Mouse (Mus musculus): ENCODE data around the gene Trpt1. TPM values are rescaled to one million over a fixed set of nuclear protein-coding genes. Genes with fewer than 3 reads are reported as not detected.
"Not testable (repeated sequence)": the region's sequence is repeated elsewhere in the genome, so short reads cannot be mapped to it uniquely, and the experiment has no call there.

The Trpt1 gene
- total RNA-seq, 2 experiments from 2014 or later, result 20.2 to 20.8 TPM

DNA sequence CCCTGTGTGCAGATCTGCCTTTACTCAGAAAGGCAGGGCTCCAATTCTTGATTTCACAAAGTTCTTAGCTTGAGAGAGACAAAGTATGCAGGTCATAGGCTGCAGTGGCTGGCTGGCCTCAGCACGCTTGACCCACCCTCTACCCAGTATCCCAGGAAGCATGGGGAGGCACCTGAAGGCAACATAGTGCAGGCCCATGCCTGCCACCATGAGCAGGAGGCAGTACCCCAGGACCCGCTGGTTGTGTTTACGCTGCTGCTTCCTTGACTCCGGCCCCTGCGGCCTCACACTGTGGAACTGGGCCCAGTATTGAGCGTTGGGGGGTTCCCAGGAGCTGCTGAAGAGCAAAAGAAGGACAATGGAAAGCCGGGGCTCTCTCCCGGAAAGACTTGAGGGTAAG lies 6.7 kb upstream of the Trpt1 start:
- intact Hi-C loops (cut with DNase I), result no loop called here
- DNase-seq (ENCODE audit: extremely low spot score in 1 of 2, low spot score in 2 of 2), result peak in 1 of 2 experiments; percentile 23

DNA sequence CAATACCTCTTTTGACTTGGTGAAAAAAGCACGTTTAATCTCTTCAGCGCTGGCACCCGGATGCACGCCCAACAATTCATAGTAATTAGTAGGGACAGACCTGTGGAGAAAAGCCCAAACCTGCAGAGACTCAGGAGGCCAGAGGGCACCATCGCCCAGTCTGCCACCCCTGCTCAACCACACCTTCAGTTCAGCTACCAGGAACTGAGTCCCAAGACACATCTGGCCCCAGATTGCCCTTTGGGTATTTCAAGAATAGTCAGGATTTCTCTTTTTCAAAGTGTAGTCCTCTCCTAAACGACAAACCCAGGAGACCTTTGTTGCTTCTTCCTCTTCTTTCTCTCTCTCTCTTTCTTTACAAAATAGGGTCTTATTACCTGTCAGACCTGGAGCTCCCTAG lies 5.2 kb upstream of the Trpt1 start:
- intact Hi-C loops (cut with DNase I), result no loop called here
- peak in 1 of 2 experiments; percentile 14 for DNase-seq (ENCODE audit: extremely low spot score in 1 of 2, low spot score in 2 of 2)

DNA sequence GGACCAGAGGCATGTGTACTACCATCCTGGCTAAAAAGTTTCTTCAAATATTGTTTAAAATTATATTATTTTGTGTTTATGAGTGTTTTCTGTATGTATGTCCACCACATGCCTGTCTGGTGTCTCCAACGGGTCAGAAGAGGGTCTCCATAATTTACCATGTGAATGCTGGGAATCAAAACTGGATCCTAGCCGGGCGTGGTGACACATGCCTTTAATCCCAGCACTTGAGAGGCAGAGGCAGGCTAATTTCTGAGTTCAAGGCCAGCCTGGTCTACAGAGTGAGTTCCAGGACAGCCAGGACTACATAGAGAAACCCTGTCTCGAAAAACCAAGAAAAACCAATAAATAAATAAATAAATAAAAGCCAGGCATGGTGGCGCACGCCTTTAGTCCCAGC lies 4.8 kb upstream of the Trpt1 start:
- intact Hi-C loops (cut with DNase I); DNase-seq (ENCODE audit: extremely low spot score in 1 of 2, low spot score in 2 of 2): not testable (repeated sequence)

DNA sequence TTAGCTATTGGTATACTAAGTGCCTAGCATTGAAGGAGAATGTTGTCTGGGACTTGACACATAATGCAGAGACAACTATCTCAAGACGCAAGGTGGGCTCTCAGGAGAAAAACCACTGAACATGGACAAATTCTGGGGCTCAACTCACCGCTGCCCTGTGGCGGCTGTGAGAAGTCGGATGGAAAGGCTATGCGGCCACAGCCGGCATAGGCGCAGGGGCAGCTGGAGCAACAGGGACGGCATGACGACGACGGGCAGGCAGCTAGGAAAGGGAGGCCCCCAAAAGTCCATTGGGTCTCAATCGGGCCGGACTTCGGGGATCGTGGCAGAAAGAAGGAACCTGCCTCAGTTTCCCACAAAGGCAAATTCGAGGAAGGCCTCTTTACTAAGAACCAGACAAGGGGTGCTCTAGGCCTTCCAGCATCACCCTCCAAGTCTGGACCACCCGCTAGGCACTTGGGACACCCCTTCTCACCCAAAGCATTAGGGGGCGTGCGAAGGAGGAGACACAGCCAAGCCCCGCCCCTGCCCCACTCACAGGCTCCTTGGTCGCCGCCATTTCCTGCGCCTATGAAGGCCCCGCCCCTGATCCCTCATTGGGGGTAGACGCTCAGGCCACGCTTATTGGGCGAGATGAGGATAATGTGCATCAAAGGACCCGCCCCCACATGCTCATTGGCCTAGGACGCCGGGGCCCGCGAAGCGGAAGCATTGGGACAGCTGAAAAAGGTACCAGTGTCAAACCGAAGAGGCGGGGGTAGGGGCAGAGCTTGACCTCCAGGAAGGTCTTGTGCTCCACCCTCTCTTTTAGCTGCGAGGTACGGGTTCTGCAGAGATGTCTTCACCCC lies 3.7 kb upstream of the Trpt1 start, which contains the start of gene Dnajc4:
TSS of gene Dnajc4 (minus strand) at position 562 of the 848 bp plus-strand sequence.
- DNase-seq (ENCODE audit: extremely low spot score in 1 of 2, low spot score in 2 of 2), result peak; percentile 94 to 99
- intact Hi-C loops (cut with DNase I), result no loop called here

DNA sequence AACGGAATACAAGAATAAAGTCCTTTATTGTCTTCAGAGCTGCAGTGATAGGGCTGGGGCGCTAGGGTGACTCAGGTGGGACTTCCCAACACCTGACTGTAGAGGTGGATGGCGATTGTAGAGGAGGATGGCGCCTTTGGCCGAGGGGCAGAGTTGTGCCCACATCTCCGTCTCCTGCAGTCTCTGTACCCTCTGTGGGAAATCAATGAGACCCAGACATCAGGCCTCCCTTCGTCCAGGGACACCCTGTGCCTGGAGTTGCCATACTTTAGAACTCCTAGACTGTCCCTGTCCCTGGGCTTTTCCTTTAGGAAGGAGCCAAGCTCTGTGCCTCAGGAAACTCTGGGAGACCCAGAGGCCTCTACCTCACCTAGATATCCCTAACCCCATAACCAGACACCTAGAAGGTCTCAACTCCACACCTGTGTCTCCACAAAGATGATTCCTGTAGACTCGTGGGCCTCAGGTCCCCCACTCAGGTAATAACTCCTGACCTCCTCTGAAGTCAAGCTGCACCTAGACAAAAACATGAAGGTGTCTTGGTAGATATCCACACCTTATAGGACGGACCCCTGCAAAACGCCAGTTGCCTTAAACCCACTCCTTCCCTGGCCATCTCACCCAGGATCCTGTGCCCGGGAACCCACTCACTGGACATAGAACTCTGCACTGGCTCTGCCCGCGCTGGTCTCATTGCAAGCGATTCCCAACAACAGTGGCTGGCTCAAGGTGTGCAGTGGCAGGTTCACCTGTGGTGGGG lies 2.7 kb upstream of the Trpt1 start:
- intact Hi-C loops (cut with DNase I), result no loop called here
- DNase-seq (ENCODE audit: extremely low spot score in 1 of 2, low spot score in 2 of 2), result no peak

DNA sequence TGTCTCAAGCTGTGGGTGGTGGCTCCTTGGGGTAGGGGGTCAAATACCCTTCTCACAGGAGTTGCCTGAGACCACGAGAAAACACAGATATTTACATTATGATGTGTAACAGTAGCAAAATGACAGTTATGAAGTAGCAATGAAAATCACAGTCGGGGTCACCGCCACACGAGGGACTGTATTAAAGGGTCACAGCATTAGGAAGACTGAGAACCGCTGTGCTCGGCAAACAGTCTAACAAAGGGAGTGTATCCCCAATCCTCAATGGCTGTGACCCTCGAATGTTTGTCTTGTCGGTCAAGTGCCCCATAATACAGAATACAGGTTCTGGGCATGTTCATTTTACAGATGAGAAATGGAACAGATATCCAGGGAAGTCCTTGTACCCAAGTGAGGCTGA lies 1.9 kb upstream of the Trpt1 start:
- intact Hi-C loops (cut with DNase I), result no loop called here
- no peak for DNase-seq (ENCODE audit: extremely low spot score in 1 of 2, low spot score in 2 of 2)

DNA sequence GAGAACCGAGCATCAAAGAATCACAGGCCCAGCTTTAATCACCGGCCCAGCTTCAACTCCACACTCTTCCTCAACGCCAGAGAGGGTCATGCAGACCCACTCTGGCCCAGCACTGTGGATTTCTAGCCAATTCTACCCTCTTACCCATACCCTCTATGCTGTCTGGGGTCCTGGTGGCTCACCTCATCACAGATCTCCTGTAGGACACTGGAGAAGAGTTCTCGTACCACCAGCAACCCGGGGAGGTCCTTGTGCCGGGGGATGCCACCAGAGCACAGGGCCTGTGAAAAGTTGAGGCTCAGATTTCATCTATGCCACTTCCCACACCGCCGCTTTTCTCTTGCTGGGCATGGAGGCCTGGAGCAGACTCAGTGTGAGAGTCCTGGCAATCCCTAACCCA lies 1.4 kb upstream of the Trpt1 start:
- no peak for DNase-seq (ENCODE audit: extremely low spot score in 1 of 2, low spot score in 2 of 2)
- intact Hi-C loops (cut with DNase I), result no loop called here

DNA sequence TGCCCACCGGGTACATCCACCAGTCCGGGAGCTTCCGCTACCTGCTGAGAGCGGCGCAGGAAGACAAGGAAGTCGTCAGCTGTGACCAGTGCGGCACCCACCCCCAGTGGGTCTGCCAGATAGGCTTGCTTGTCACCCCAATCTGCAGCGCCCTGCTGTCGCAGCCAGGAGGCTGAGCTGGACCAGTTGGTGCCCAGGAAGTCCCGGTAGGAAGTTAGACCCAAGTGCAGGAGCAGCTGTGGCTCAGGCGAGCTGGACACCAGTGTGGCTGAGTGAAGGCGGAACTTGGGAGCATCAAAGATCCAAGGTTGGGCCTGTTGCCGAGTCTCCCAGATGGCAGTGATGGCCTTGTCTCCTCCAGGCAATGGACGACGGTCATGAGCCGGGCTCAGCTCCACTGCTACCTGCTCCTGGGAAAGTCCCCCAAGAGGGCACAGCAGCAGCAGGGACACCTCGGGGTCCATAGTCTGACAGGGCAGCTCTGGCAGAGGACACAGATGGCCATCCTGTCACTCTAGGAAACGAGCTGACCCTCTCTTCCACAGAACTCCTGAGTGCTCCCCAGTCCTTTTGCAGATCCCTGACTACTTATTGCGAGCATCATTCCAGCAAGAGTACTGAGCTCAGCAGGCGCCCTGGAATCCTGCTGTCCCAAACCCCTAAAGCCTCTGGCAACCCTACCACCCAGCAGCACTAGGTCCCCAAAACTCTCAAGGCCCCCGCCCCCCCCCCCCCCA lies 508 bp upstream of the Trpt1 start:
- intact Hi-C loops (cut with DNase I), result no loop called here
- no peak for DNase-seq (ENCODE audit: extremely low spot score in 1 of 2, low spot score in 2 of 2)

DNA sequence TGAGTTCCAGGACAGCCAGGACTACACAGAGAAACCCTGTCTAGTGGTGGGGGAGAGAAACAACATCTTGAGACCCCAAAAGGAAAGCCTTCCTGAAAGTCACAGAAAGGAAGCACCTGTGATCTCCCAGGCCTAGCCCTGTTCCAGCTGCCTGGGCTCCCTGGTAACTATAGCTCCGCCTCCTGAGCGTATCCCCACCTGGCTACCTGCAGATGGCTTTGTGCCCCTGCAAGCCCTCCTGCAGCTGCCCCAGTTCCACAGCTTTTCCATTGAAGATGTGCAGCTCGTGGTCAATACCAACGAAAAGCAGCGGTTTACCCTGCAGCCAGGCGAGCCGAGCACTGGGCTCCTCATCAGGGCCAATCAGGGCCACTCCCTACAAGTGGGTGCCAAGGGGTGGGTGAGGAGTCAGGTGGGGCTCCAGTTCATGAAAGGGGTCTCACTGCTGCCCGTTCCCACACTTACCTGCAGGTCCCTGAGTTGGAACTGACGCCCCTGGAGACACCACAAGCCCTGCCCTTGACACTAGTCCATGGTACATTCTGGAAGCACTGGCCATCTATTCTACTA lies 1.9 kb downstream of the Trpt1 start:
- DNase-seq (ENCODE audit: extremely low spot score in 1 of 2, low spot score in 2 of 2), result peak in 1 of 2 experiments; percentile 19
- intact Hi-C loops (cut with DNase I), result no loop called here

DNA sequence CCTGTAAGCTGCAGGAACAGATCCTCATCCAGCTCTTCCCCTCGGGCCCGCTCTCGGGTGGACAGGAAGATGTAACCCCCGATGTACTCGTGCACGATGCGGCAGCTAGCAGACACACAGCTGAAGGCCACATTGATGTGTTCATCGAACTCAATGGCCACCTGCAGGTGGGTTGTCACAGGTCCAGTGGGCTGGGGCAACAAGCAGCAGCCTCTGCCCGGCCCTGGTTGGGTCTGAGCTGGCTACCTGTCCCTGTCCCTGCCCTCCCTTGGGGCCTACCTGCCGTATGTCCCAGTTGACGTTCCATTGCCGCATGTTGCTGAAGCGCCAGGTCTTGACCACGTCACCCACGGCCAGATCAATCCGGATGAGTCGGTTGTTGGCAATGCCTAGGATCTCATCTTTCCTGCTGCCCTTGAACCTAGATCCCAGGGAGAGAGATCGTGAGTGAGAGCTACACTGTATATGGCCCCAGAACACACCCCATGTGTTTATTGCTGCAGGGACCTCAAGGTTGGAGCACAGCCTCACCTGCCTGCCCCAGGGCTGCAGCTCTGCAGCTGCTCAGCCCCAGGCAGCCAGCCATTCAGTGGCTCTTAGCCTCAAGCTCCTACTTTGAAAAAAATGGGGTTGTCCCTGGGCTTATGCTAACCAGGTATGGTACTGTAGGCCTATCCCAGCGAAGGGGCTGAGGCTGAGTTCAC lies 3.6 kb downstream of the Trpt1 start:
- DNase-seq (ENCODE audit: extremely low spot score in 1 of 2, low spot score in 2 of 2), result no peak
- intact Hi-C loops (cut with DNase I), result no loop called here

DNA sequence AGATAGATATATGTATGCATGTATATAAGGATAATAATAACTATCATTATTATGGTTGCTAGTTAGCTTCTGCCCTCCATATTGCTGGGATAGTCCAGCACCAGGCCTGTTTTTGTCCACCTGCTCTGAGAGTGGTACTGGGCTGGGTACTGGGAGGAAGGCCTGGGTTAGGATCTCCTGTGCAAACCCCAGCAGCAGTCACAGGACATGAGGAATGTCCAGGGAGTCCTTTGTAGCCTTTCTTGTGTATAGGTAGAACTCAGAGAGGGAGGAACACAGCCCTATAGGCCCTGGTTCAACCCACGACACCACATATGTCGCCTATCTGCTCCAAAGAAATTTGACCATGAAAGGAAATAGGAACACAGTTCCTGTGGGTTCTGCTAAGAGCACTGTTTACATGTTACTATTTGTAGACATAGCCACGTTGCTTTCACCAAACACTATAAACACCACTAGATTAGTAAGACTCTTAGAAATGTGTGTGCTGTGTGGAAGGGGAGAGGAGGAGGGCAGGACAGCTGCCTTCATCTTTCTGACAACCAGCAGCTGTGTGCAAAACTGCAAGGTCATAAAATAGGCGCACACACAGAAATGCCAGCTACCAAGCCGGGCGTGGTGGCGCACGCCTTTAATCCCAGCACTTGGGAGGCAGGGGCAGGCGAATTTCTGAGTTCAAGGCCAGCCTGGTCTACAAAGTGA lies 11.1 kb downstream of the Trpt1 start:
- intact Hi-C loops (cut with DNase I), result no loop called here
- no peak for DNase-seq (ENCODE audit: extremely low spot score in 1 of 2, low spot score in 2 of 2)

DNA sequence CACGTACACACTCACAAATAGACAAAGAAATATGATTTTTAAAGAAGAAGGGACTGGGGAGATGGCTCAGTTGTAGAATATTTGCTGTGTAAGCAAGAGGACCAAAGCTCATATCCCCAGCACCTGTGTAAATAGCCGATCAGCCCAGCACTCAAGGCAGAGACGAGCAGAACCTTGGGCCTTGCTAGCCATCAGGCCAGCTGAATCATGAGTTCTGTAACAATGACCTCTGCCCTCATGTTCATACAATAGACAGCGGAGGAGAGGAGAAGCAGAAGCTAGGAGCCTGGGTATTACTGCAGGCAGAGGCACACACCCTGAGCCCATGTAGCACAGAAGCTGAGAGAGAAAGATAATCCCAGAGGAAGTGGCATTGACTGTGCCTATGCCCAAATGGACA lies 16.5 kb downstream of the Trpt1 start:
- no peak for DNase-seq (ENCODE audit: extremely low spot score in 1 of 2, low spot score in 2 of 2)
- intact Hi-C loops (cut with DNase I), result no loop called here

DNA sequence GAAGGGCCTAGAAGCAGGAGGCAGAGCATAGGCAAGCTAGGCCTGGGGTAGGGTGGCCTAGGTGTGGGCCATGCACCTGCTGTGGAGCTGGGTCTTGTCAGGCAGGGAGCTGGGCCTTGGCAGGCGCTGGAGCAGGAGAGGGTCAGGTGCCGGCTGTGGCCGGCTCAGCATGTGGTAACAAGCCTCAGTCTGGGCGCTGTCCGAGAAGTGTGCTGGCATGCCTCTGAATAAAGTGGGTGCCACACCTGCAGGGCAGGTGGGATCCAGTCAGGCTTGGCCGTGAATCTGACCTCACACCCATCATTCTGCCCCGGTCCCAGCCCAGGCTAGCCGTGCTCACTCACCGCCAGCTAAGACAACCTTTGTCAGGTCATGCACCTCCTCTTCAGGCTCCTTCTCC lies 18.1 kb downstream of the Trpt1 start:
- DNase-seq (ENCODE audit: extremely low spot score in 1 of 2, low spot score in 2 of 2), result no peak
- intact Hi-C loops (cut with DNase I), result no loop called here

DNA sequence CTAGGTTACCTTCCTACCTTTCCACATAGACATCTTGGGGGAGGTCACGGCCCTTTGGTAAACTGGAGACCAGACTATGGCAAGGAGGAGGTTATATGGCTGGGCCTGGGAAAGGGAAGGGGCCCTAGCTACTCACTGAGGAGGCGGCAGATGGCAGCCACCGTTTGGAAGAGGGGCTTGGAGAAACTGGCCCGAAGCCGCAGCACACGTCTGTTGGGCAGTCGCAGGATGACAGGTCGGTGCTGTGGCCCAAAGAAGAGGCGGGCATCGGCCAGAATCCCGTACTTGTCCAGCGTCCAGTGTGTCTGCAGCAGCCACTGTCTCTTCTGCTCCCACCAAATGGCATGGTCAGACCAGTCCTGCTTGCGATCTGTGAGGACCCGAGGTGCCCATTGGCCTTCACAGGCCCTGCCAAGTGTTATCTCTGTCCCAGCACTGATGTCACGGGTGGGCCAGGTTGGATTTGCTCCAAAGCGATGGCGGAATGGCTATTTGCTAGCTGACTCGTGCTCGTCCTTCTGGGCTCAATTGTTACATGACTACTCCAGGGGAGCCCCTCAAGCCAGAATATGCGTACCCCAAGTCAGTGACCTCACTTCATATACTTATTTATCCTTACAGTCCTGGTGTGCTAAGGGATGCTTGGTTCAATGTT lies 18.7 kb downstream of the Trpt1 start:
- no peak for DNase-seq (ENCODE audit: extremely low spot score in 1 of 2, low spot score in 2 of 2)
- intact Hi-C loops (cut with DNase I), result no loop called here

DNA sequence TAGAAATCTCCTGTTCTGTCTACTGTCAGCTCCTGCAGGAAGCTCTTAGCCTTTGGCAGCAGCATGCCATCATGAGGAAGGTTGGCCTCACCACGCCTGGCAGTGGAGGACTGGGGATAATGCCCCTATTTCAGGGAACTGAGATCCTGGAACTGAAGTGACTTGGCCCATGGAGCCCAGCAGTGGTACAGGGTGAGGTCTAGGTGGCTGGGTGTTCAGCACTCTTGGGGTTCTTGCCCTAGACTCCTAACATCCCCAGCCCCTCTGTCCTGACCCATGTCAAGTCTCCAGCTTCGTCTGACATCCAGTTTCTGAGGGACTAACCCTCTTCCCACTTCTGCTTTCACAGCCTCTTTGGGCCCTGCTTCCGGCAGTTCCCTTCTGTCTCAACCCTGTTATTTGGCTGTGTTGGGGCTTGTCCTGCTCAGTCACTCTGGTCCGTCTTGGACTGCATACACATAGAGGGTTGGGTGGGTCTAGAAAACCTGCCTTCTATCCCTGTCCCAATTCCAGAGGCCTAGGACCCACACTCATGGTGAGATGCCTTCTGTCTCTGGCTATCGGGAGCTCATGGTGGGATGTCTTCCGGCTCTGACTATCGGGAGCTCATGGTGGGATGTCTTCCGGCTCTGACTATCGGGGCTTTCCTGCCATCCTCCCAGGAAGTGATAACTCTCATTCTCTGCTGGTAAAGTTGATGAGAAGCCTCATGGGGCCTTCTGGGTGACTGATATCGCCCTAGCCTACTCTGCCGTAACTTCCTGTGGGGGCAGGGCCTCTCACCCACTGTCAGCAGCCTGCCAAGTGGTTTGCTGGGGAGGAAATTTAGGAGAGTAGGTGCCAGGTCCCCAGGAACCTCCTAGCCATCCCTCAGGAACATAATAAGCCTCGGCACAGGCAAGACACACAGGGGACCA lies 21.9 kb downstream of the Trpt1 start:
- intact Hi-C loops (cut with DNase I), result no loop called here
- no peak for DNase-seq (ENCODE audit: extremely low spot score in 1 of 2, low spot score in 2 of 2)

DNA sequence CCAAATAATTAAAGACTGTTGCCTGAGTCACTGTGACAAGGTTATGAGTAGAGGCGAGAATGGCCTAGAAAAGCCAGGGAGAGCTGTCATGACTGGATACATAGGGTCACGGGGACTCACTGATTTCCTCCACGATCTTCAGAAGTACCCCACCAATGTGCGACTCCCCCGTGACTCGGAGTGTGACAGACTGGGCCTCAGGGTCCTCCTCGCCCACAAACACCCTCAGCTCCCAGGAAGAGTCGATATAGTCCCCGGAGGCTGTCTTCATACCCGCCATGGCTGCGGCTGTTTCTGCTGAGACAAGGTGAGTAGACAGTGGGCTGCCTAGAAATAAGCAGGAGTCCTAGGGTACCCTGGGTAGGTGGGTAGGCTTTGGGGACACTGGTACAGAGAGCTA lies 22.6 kb downstream of the Trpt1 start:
- intact Hi-C loops (cut with DNase I), result no loop called here
- DNase-seq (ENCODE audit: extremely low spot score in 1 of 2, low spot score in 2 of 2), result no peak

DNA sequence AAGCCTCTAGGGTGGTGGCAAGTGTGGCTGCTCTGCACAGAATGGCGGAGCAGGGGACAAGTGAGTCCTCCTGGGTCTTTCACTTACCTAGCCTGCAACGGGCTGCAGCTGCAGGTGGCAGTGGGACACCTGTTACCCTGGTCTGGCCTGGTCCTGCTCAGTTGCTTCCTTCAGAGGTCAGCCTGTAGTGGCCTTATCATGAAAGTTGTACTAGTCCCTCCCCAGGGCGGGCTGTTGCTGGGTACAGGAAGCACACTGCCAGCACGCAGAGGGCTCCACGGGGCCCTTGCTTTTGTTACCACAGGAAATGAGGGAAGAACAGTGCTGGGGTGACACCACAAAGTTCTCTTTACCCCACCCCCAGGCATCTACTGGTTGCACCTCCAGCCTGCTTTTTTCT lies 23.3 kb downstream of the Trpt1 start, which contains the start of gene Fermt3:
TSS of gene Fermt3 (minus strand) at position 279 of the 400 bp plus-strand sequence.
- intact Hi-C loops (cut with DNase I), result no loop called here
- DNase-seq (ENCODE audit: extremely low spot score in 1 of 2, low spot score in 2 of 2), result peak in 1 of 2 experiments; percentile 63

Measured in left cerebral cortex, postnatal 10 days (tissue).